Mouse (Mus musculus) erythroblast, embryonic 14.5 days (primary cell): ENCODE data around the gene Tgfbr3. TPM values are rescaled to one million over a fixed set of nuclear protein-coding genes. Genes with fewer than 3 reads are reported as not detected.

Experiments used
- H3K27me3 ChIP-seq: 2 replicates; pipeline ENCODE4 v1.6.1; 2012; ENCODE audit warnings: inconsistent platforms; ENCODE audit not compliant: control insufficient read depth
- H3K36me3 ChIP-seq: 2 replicates; pipeline ENCODE4 v1.6.1; 2012; ENCODE audit warnings: mild to moderate bottlenecking, inconsistent platforms; ENCODE audit not compliant: control insufficient read depth
- H3K4me1 ChIP-seq: 2 replicates; pipeline ENCODE4 v1.6.1; 2012; ENCODE audit warnings: inconsistent platforms; ENCODE audit not compliant: control insufficient read depth
- H3K4me3 ChIP-seq: replicated peaks from 2 replicates; pipeline ENCODE3; 2012; ENCODE audit warnings: moderate library complexity, mild to moderate bottlenecking, inconsistent platforms
- H3K9me3 ChIP-seq: 2 replicates; pipeline ENCODE4 v1.6.1; 2012; ENCODE audit warnings: low read length, inconsistent platforms, mixed read lengths; ENCODE audit not compliant: control insufficient read depth
- GATA1 ChIP-seq: IDR thresholded peaks from 2 replicates; pipeline ENCODE4 v1.6.1; 2012; ENCODE audit warnings: low read length, inconsistent platforms, mixed read lengths
- TAL1 ChIP-seq: IDR thresholded peaks from 3 replicates; pipeline ENCODE4 v1.6.1; 2012; ENCODE audit warnings: low read length, inconsistent platforms, mixed read lengths
- polyA plus RNA-seq: library from polyadenylated mRNA; stranded (reverse); fragments of >175 nt; gene quantifications from 2 replicates; pipeline ENCODE4 v1.2.3, GENCODE M21; 2012

The Tgfbr3 gene
- polyA plus RNA-seq, 1 experiment = 0.03 TPM

- no peak for TF ChIP-seq TAL1
- no peak for TF ChIP-seq GATA1
- no peaks in the 10 kb centered on the region for H3K9me3 ChIP-seq
- no peaks in the 10 kb centered on the region for H3K4me1 ChIP-seq
- H3K27me3 ChIP-seq = no peaks in the 10 kb centered on the region
- H3K36me3 ChIP-seq = no peaks in the 10 kb centered on the region
- H3K4me3 ChIP-seq = no peak overlapping the region
Measured at GRCm38 (mm10) chr5:107166659-107167370, 122.6 kb downstream of the Tgfbr3 start.

- no peaks in the 10 kb centered on the region for H3K9me3 ChIP-seq
- no peaks in the 10 kb centered on the region for H3K27me3 ChIP-seq
- TF ChIP-seq GATA1 (no peak), TAL1 (no peak)
Measured at GRCm38 (mm10) chr5:107165734-107166133, 123.7 kb downstream of the Tgfbr3 start.

GRCm38 (mm10) chr5:107165271-107165670 lies 124.2 kb downstream of the Tgfbr3 start:
- TF ChIP-seq TAL1 = no peak
- no peak for TF ChIP-seq GATA1
- H3K4me3 ChIP-seq = no peak overlapping the region
- H3K4me1 ChIP-seq = no peaks in the 10 kb centered on the region

More at GRCm38 (mm10) chr5:107165734-107166133, 123.7 kb downstream of the Tgfbr3 start:
- Histone ChIP-seq H3K36me3 (no peaks in the 10 kb centered on the region), H3K4me1 (no peaks in the 10 kb centered on the region), H3K4me3 (no peak overlapping the region)

GRCm38 (mm10) chr5:107164856-107165255 lies 124.6 kb downstream of the Tgfbr3 start:
- no peaks in the 10 kb centered on the region for H3K9me3 ChIP-seq

More at GRCm38 (mm10) chr5:107165271-107165670, 124.2 kb downstream of the Tgfbr3 start:
- H3K9me3 ChIP-seq = no peaks in the 10 kb centered on the region
- no peaks in the 10 kb centered on the region for H3K36me3 ChIP-seq
- no peaks in the 10 kb centered on the region for H3K27me3 ChIP-seq

GRCm38 (mm10) chr5:107164146-107164545 lies 125.3 kb downstream of the Tgfbr3 start:
- H3K27me3 ChIP-seq = no peaks in the 10 kb centered on the region
- H3K4me1 ChIP-seq = 0 out of 2 replicates have a peak, but pooled peaks cover 3% of the 10 kb centered on the region
- H3K36me3 ChIP-seq = no peaks in the 10 kb centered on the region
- no peaks in the 10 kb centered on the region for H3K9me3 ChIP-seq
- TF ChIP-seq TAL1 (no peak), GATA1 (no peak)
- H3K4me3 ChIP-seq = no peak overlapping the region

More at GRCm38 (mm10) chr5:107164856-107165255, 124.6 kb downstream of the Tgfbr3 start:
- Histone ChIP-seq H3K4me1 (no peaks in the 10 kb centered on the region), H3K4me3 (no peak overlapping the region), H3K36me3 (no peaks in the 10 kb centered on the region), H3K27me3 (no peaks in the 10 kb centered on the region)
- TF ChIP-seq TAL1 = no peak
- no peak for TF ChIP-seq GATA1

GRCm38 (mm10) chr5:107163336-107163735 lies 126.1 kb downstream of the Tgfbr3 start:
- H3K27me3 ChIP-seq = no peaks in the 10 kb centered on the region
- no peak overlapping the region for H3K4me3 ChIP-seq
- no peaks in the 10 kb centered on the region for H3K36me3 ChIP-seq
- TF ChIP-seq TAL1 (no peak), GATA1 (no peak)
- H3K9me3 ChIP-seq = no peaks in the 10 kb centered on the region
- peaks cover 3% of the 10 kb centered on the region; the same call in 1 of the 2 replicates for H3K4me1 ChIP-seq

- no peak overlapping the region for H3K4me3 ChIP-seq
- TF ChIP-seq GATA1 (no peak), TAL1 (no peak)
- H3K4me1 ChIP-seq = peaks cover 3% of the 10 kb centered on the region; the same call in 1 of the 2 replicates
- no peaks in the 10 kb centered on the region for H3K27me3 ChIP-seq
- H3K36me3 ChIP-seq = no peaks in the 10 kb centered on the region
- no peaks in the 10 kb centered on the region for H3K9me3 ChIP-seq
Measured at GRCm38 (mm10) chr5:107162812-107163211, 126.6 kb downstream of the Tgfbr3 start.

GRCm38 (mm10) chr5:107162319-107162718 lies 127.1 kb downstream of the Tgfbr3 start:
- no peak for TF ChIP-seq GATA1
- no peak for TF ChIP-seq TAL1
- Histone ChIP-seq H3K4me3 (no peak overlapping the region), H3K36me3 (no peaks in the 10 kb centered on the region), H3K27me3 (no peaks in the 10 kb centered on the region), H3K4me1 (peaks cover 3% of the 10 kb centered on the region; the same call in 1 of the 2 replicates), H3K9me3 (no peaks in the 10 kb centered on the region)

- Histone ChIP-seq H3K9me3 (no peaks in the 10 kb centered on the region), H3K4me3 (no peak overlapping the region), H3K27me3 (no peaks in the 10 kb centered on the region), H3K4me1 (peaks cover 3% of the 10 kb centered on the region; the same call in 1 of the 2 replicates), H3K36me3 (no peaks in the 10 kb centered on the region)
- TF ChIP-seq TAL1 = no peak
Measured at GRCm38 (mm10) chr5:107159914-107160890, 129.2 kb downstream of the Tgfbr3 start.
